Mouse (Mus musculus) lung, adult 2 months (tissue): ENCODE measurements around the gene Eif3i.

Experiments
- CTCF ChIP-seq: fragments of 200-500 bp; IDR thresholded peaks from 2 replicates; pipeline ENCODE4 v1.5.1; 2011; ENCODE audit warnings: mild to moderate bottlenecking, low read length, control low read depth; ENCODE audit not compliant: insufficient read depth
- POLR2A ChIP-seq: fragments of 200-500 bp; IDR thresholded peaks from 2 replicates; pipeline ENCODE4 v1.6.1; 2011; ENCODE audit warnings: low read depth, mild to moderate bottlenecking, control low read depth, low read length, borderline replicate concordance; ENCODE audit errors: extremely low read depth

DNA sequence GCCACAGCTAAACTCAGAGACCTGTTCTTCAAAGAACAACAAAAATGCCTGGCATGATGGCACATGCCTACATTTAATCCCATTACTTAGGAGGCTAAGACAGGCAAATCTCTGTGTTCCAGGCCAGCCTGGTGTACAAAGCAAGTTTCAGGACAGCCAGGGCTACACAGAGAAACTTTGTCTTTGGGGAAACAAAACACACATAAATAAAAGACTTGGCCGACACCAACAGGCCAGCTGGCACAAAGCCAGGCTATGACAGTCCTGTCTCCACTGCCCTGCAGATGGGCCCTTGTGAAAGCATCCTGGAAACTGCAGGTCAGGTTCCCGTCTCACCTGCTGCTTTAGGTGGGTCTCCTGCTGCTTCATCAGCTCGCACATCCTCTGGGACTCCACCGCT, 30.5 kb upstream of the Eif3i start:
- TF ChIP-seq CTCF (no peak), POLR2A (no peak)
